Mouse (Mus musculus) frontal cortex, postnatal 36 days (tissue): ENCODE data around the gene Rnf40.

ENCODE experiments used
- DNase-seq, 2 experiments: peaks; one replicate each; pipeline ENCODE4 v3.0.0; 2022; ENCODE audit warnings: low spot score in 2 of 2

Gene Rnf40

GRCm38 (mm10) chr7:127649206-127649605, 60.6 kb downstream of the Rnf40 start:
- no peak for DNase-seq

GRCm38 (mm10) chr7:127651624-127652023, 63.1 kb downstream of the Rnf40 start:
- no peak for DNase-seq

GRCm38 (mm10) chr7:127652050-127652449, 63.5 kb downstream of the Rnf40 start:
- no peak for DNase-seq

GRCm38 (mm10) chr7:127654318-127654717, 65.8 kb downstream of the Rnf40 start:
- DNase-seq = no peak
